Mouse (Mus musculus): ENCODE data around the gene Rasgef1b. TPM values are rescaled to one million over a fixed set of nuclear protein-coding genes. Genes with fewer than 3 reads are reported as not detected.

The Rasgef1b gene
- polyA plus RNA-seq, 1 experiment from 2014 or later: 8.5 TPM

- Histone ChIP-seq H3K9me3 (no peaks in the 10 kb centered on the region), H3K4me3 (no peak overlapping the region), H3K9ac (no peak overlapping the region), H3K4me2 (no peak overlapping the region), H3K27ac (no peak overlapping the region), H3K4me1 (peaks cover 5% of the 10 kb centered on the region; the same call in 1 of the 2 replicates), H3K27me3 (no peaks in the 10 kb centered on the region), H3K36me3 (peaks cover 9% of the 10 kb centered on the region; the same call in 1 of the 2 replicates)
- ATAC-seq (ENCODE audit: insufficient number of reproducible peaks, insufficient read depth, low FRiP score, low TSS enrichment, low read depth): no peak
- 92% methylated on average over 6 of the region's 6 CpGs for WGBS
Observed at GRCm38 (mm10) chr5:99214400-99214799, 514.5 kb downstream of the Rasgef1b start.

- no peak overlapping the region for H3K4me2 ChIP-seq
- H3K9ac ChIP-seq: no peak overlapping the region
- H3K9me3 ChIP-seq: no peaks in the 10 kb centered on the region
- H3K4me3 ChIP-seq: no peak overlapping the region
- peaks cover 9% of the 10 kb centered on the region; the same call in 1 of the 2 replicates for H3K36me3 ChIP-seq
- ATAC-seq (ENCODE audit: insufficient number of reproducible peaks, insufficient read depth, low FRiP score, low TSS enrichment, low read depth): no peak
- 91% methylated on average over 6 of the region's 6 CpGs for WGBS
- H3K27me3 ChIP-seq: no peaks in the 10 kb centered on the region
- no peak overlapping the region for H3K27ac ChIP-seq
- H3K4me1 ChIP-seq: no peaks in the 10 kb centered on the region
Observed at GRCm38 (mm10) chr5:99213211-99213610, 515.7 kb downstream of the Rasgef1b start.

DNA sequence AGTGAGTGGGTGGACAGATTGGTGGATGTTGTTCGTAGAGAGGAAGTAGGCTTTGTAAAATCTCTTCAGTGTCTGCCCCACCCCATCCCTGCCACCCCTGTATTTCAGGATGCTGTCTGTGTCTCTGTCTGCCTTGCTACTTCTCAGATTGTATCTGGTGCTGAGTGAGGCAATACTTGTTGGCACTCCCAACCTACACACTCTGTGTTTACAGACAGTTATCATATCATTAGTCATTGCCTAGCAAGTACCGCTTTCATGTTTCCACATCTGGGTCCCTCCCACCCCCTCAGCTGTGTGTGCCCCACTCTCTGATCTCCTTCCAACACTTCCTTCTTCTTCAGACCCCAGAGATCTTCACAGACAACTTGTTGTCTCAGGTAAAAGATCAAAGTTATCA, 525.4 kb downstream of the Rasgef1b start:
- Histone ChIP-seq H3K4me1 (no peaks in the 10 kb centered on the region), H3K9ac (no peak overlapping the region), H3K4me2 (no peak overlapping the region), H3K9me3 (no peaks in the 10 kb centered on the region), H3K36me3 (no peaks in the 10 kb centered on the region), H3K27me3 (peaks cover 8% of the 10 kb centered on the region), H3K4me3 (no peak overlapping the region), H3K27ac (no peak overlapping the region)
- 82% methylated on average over 2 of the region's 2 CpGs for WGBS
- ATAC-seq (ENCODE audit: insufficient number of reproducible peaks, insufficient read depth, low FRiP score, low TSS enrichment, low read depth): no peak

DNA sequence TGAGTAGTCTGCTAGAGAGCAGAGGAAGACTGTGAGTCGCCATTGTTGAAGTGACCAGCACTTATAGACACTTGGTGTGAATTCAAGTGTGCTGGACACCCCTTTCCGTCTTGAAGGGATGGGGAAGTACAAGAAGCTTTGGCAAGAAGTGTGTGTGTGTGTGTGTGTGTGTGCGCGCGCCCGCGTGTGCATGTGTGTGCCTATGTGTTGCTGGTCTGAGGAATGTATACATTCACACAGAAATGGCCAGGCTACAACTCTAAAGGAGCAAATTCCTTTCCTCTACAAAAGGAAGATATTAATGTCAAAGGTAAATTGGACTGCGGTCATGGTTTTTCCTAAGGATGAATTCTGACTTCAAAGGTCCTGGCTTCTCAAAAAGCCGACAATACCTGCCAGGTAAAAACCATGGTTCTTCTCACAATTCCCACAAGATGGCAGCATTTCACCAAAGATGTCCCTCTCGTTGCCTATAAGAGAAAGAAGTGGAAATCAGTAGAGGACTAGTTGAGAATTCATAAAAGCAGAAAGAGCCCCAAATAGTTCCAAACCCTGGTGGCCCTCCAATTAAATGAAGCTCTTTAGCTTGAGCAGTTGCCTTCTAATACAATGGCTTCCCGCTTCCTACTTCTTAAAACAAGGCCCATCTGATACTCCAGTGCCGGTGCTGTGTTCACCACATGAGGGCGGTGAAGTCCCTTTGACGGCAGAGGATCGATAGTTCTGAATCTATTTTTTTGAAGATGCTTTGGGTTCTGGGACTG, 526.6 kb downstream of the Rasgef1b start:
- H3K9me3 ChIP-seq: no peaks in the 10 kb centered on the region
- 56% methylated on average over 15 of the region's 15 CpGs for WGBS
- H3K36me3 ChIP-seq: no peaks in the 10 kb centered on the region
- no peak overlapping the region; the same call in 1 of the 2 replicates for H3K4me3 ChIP-seq
- H3K4me2 ChIP-seq: peak overlapping the region; percentile 30
- ATAC-seq (ENCODE audit: insufficient number of reproducible peaks, insufficient read depth, low FRiP score, low TSS enrichment, low read depth): no peak
- H3K27ac ChIP-seq: no peak overlapping the region
- H3K27me3 ChIP-seq: peaks cover 8% of the 10 kb centered on the region
- no peaks in the 10 kb centered on the region for H3K4me1 ChIP-seq
- H3K9ac ChIP-seq: no peak overlapping the region

GRCm38 (mm10) chr5:99195436-99195835, 533.4 kb downstream of the Rasgef1b start:
- Histone ChIP-seq H3K27me3 (no peaks in the 10 kb centered on the region), H3K9ac (no peak overlapping the region), H3K4me1 (peaks cover 14% of the 10 kb centered on the region), H3K36me3 (no peaks in the 10 kb centered on the region), H3K4me2 (no peak overlapping the region), H3K4me3 (no peak overlapping the region), H3K9me3 (no peaks in the 10 kb centered on the region), H3K27ac (no peak overlapping the region)
- 92% methylated on average over 5 of the region's 5 CpGs for WGBS
- ATAC-seq (ENCODE audit: insufficient number of reproducible peaks, insufficient read depth, low FRiP score, low TSS enrichment, low read depth): no peak

DNA sequence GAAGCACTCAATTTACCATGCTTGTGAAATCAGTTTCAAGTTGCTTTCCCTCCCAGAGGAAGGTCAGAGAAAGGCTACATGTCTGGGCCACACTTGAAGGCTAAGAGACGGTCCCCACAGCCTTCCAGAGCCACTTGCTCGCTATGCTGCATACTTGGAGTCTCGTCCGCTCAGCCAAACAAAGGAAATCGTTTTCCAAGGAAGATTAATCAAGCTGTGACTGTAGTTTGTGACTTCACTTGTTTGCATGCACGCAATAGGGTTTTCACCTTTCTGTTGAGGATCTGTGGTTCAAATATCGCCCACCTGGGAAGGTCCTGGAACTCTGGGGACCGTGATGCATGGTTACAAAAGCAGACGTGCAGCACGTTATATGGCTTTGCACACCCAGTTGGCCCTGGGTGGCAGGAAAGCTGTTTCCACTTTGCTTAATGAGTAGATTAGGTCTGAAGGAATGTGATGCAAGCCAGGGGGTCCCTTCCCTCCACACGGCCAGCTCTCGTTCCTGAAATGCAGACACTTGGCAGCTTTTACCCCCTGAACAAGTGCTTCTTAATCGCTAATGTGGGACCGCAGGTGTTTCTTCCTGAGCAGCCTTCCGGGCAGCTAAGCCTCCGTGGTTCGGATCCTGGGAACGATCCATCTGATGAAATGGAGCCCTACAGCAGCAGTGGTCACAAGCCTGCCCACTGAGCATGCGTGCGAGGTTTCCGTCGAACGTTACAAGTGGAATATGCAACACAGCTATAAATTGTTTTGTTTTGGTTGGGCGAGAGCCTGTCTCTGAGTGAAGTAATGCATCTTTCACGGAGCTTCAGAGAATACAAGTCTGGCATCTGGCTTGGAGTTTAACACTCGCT, 537.7 kb downstream of the Rasgef1b start:
- peak overlapping the region; percentile 86 for H3K27ac ChIP-seq
- no peaks in the 10 kb centered on the region for H3K9me3 ChIP-seq
- H3K27me3 ChIP-seq: no peaks in the 10 kb centered on the region
- peak overlapping the region; percentile 50 for H3K4me2 ChIP-seq
- H3K36me3 ChIP-seq: no peaks in the 10 kb centered on the region
- no peak overlapping the region for H3K9ac ChIP-seq
- H3K4me3 ChIP-seq: peak overlapping the region; percentile 15
- no peak; the same call in 1 of the 2 replicates for ATAC-seq (ENCODE audit: insufficient number of reproducible peaks, insufficient read depth, low FRiP score, low TSS enrichment, low read depth)
- peaks cover 20% of the 10 kb centered on the region for H3K4me1 ChIP-seq
- WGBS: 25% methylated on average over 26 of the region's 26 CpGs

GRCm38 (mm10) chr5:99183637-99184036, 545.2 kb downstream of the Rasgef1b start:
- no peak for ATAC-seq (ENCODE audit: insufficient number of reproducible peaks, insufficient read depth, low FRiP score, low TSS enrichment, low read depth)
- Histone ChIP-seq H3K4me2 (no peak overlapping the region), H3K9ac (no peak overlapping the region), H3K4me1 (no peaks in the 10 kb centered on the region), H3K36me3 (no peaks in the 10 kb centered on the region), H3K4me3 (no peak overlapping the region), H3K27me3 (no peaks in the 10 kb centered on the region), H3K9me3 (peaks cover 3% of the 10 kb centered on the region), H3K27ac (no peak overlapping the region)
- WGBS: 66% methylated on average over 7 of the region's 7 CpGs

GRCm38 (mm10) chr5:99174608-99175385, 554.1 kb downstream of the Rasgef1b start:
- WGBS: 50% methylated on average over 8 of the region's 8 CpGs
- Histone ChIP-seq H3K4me2 (no peak overlapping the region), H3K4me1 (peaks cover 8% of the 10 kb centered on the region; the same call in 1 of the 2 replicates), H3K36me3 (no peaks in the 10 kb centered on the region), H3K9ac (no peak overlapping the region), H3K27ac (no peak overlapping the region), H3K9me3 (no peaks in the 10 kb centered on the region), H3K4me3 (no peak overlapping the region), H3K27me3 (no peaks in the 10 kb centered on the region)
- no peak for ATAC-seq (ENCODE audit: insufficient number of reproducible peaks, insufficient read depth, low FRiP score, low TSS enrichment, low read depth)

DNA sequence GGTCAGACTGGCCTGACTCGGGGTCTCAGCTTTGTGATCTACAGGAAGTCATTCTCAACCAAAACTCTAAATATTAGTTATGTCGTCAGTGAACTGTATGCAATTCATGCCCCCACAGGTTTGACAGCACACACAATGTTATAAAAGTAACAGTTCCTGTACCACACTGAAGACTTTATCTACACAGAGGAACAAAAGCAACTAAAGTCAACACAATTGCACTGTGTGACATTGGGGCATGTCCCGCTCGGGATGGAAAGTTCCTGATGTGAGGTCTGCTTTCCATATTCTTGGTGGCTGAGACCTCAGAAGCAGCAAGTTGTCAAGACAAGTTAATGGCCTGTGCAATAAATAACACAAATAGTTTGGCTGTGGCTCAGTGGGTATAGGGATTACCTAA, 559.0 kb downstream of the Rasgef1b start:
- no peaks in the 10 kb centered on the region for H3K27me3 ChIP-seq
- WGBS: 78% methylated on average over 4 of the region's 4 CpGs
- H3K4me2 ChIP-seq: no peak overlapping the region
- H3K36me3 ChIP-seq: no peaks in the 10 kb centered on the region
- no peaks in the 10 kb centered on the region for H3K9me3 ChIP-seq
- no peak overlapping the region for H3K9ac ChIP-seq
- H3K27ac ChIP-seq: no peak overlapping the region
- H3K4me3 ChIP-seq: no peak overlapping the region
- peaks cover 11% of the 10 kb centered on the region for H3K4me1 ChIP-seq
- no peak for ATAC-seq (ENCODE audit: insufficient number of reproducible peaks, insufficient read depth, low FRiP score, low TSS enrichment, low read depth)

GRCm38 (mm10) chr5:99167767-99168166, 561.1 kb downstream of the Rasgef1b start:
- Histone ChIP-seq H3K9ac (no peak overlapping the region), H3K4me2 (no peak overlapping the region), H3K4me1 (peaks cover 8% of the 10 kb centered on the region; the same call in 1 of the 2 replicates), H3K4me3 (no peak overlapping the region), H3K9me3 (no peaks in the 10 kb centered on the region), H3K36me3 (no peaks in the 10 kb centered on the region), H3K27me3 (no peaks in the 10 kb centered on the region), H3K27ac (no peak overlapping the region)
- 87% methylated on average over 5 of the region's 5 CpGs for WGBS
- no peak for ATAC-seq (ENCODE audit: insufficient number of reproducible peaks, insufficient read depth, low FRiP score, low TSS enrichment, low read depth)
